Mouse (Mus musculus) kidney, embryonic 14.5 days (tissue): ENCODE data around the gene Coa7. TPM values are rescaled to one million over a fixed set of nuclear protein-coding genes. Genes with fewer than 3 reads are reported as not detected.

Source experiments
- ATAC-seq: fragments of 200-750 bp; cut with Nextera tagmentation; 2 replicates; pipeline ENCODE4 v1.8.0; 2017; ENCODE audit warnings: moderate number of reproducible peaks, mild to moderate bottlenecking, moderate TSS enrichment, moderate library complexity; ENCODE audit not compliant: low FRiP score, low TSS enrichment
- H3K27ac ChIP-seq: fragments of 300-500 bp; sonication (generic); 2 replicates; pipeline ENCODE4 v1.5.1; 2014; ENCODE audit warnings: low read depth, mild to moderate bottlenecking, low read length, moderate library complexity, mixed read lengths
- H3K27me3 ChIP-seq: fragments of 300-500 bp; sonication (generic); 2 replicates; pipeline ENCODE4 v1.6.1; 2014; ENCODE audit warnings: mild to moderate bottlenecking, low read length; ENCODE audit not compliant: control insufficient read depth, insufficient read depth
- H3K36me3 ChIP-seq: fragments of 300-500 bp; sonication (generic); 2 replicates; pipeline ENCODE4 v1.6.1; 2014; ENCODE audit warnings: low read length, mixed read lengths; ENCODE audit not compliant: control insufficient read depth, insufficient read depth
- H3K4me1 ChIP-seq: fragments of 300-500 bp; sonication (generic); 2 replicates; pipeline ENCODE4 v1.6.1; 2014; ENCODE audit warnings: low read length, mixed read lengths; ENCODE audit not compliant: control insufficient read depth, insufficient read depth
- H3K4me2 ChIP-seq: fragments of 300-500 bp; sonication (generic); replicated peaks from 2 replicates; pipeline ENCODE4 v1.6.1; 2014; ENCODE audit warnings: low read depth, mild to moderate bottlenecking, low read length
- H3K4me3 ChIP-seq: fragments of 300-500 bp; sonication (generic); 2 replicates; pipeline ENCODE4 v1.5.1; 2014; ENCODE audit warnings: mild to moderate bottlenecking, low read length
- H3K9ac ChIP-seq: fragments of 300-500 bp; sonication (generic); 2 replicates; pipeline ENCODE4 v1.6.1; 2014; ENCODE audit warnings: low read depth, mild to moderate bottlenecking, low read length, moderate library complexity
- H3K9me3 ChIP-seq: fragments of 300-500 bp; sonication (generic); 2 replicates; pipeline ENCODE4 v1.6.1; 2016; ENCODE audit warnings: low read length; ENCODE audit not compliant: control insufficient read depth
- WGBS: fragments of 180-500 bp; shearing (Covaris S2); extraction: QIAGEN DNeasy Blood & Tissue Kit; methylation state at CpG from one replicate; pipeline ENCODE4 v1.1.7; 2014; 5-methylcytosine and 5-hydroxymethylcytosine counted together
- polyA plus RNA-seq: library from polyadenylated mRNA; unstranded; fragments of >200 nt; fragmentation: Nextera tagmentation; extraction: Ambion mirVana; gene quantifications from 2 replicates; pipeline ENCODE4 v1.2.1, GENCODE M21; 2014

Gene Coa7
- polyA plus RNA-seq, 1 experiment from 2014 or later = 58.1 TPM

GRCm38 (mm10) chr4:108386087-108386486 lies 58.1 kb downstream of the Coa7 start:
- Histone ChIP-seq H3K4me2 (no peak overlapping the region), H3K4me1 (0 out of 2 replicates have a peak, but pooled peaks cover 9% of the 10 kb centered on the region), H3K9me3 (no peaks in the 10 kb centered on the region), H3K4me3 (no peak overlapping the region), H3K36me3 (no peaks in the 10 kb centered on the region), H3K9ac (no peak overlapping the region), H3K27ac (no peak overlapping the region), H3K27me3 (peaks cover 27% of the 10 kb centered on the region)
- 24% methylated on average over 1 of the region's 1 CpGs for WGBS
- ATAC-seq = no peak

- H3K4me1 ChIP-seq = 0 out of 2 replicates have a peak, but pooled peaks cover 9% of the 10 kb centered on the region
- peak overlapping the region; percentile 56; the same call in 1 of the 2 replicates for H3K4me2 ChIP-seq
- ATAC-seq = 0 out of 2 replicates have a peak, but pooled peaks have one; percentile 30
- peaks cover 24% of the 10 kb centered on the region for H3K27me3 ChIP-seq
- no peaks in the 10 kb centered on the region for H3K9me3 ChIP-seq
- peak overlapping the region; percentile 58; the same call in 1 of the 2 replicates for H3K9ac ChIP-seq
- no peak overlapping the region; the same call in 1 of the 2 replicates for H3K4me3 ChIP-seq
- H3K36me3 ChIP-seq = no peaks in the 10 kb centered on the region
- peak overlapping the region; percentile 57; the same call in 1 of the 2 replicates for H3K27ac ChIP-seq
- 30% methylated on average over 4 of the region's 4 CpGs for WGBS
Measured at GRCm38 (mm10) chr4:108387106-108387505, 59.2 kb downstream of the Coa7 start.

GRCm38 (mm10) chr4:108387681-108388253 lies 59.8 kb downstream of the Coa7 start:
- WGBS = 3% methylated on average over 18 of the region's 18 CpGs
- ATAC-seq = peak; percentile 88
- H3K36me3 ChIP-seq = no peaks in the 10 kb centered on the region

GRCm38 (mm10) chr4:108388741-108389140 lies 60.8 kb downstream of the Coa7 start:
- WGBS = 67% methylated on average over 3 of the region's 3 CpGs
- Histone ChIP-seq H3K4me1 (0 out of 2 replicates have a peak, but pooled peaks cover 9% of the 10 kb centered on the region), H3K9ac (no peak overlapping the region), H3K4me3 (no peak overlapping the region), H3K9me3 (no peaks in the 10 kb centered on the region), H3K36me3 (no peaks in the 10 kb centered on the region), H3K27ac (no peak overlapping the region), H3K4me2 (no peak overlapping the region), H3K27me3 (peaks cover 12% of the 10 kb centered on the region)
- ATAC-seq = no peak

More at GRCm38 (mm10) chr4:108387681-108388253, 59.8 kb downstream of the Coa7 start:
- Histone ChIP-seq H3K27me3 (peaks cover 18% of the 10 kb centered on the region), H3K9ac (peak overlapping the region; percentile 58), H3K4me2 (peak overlapping the region; percentile 56), H3K4me1 (0 out of 2 replicates have a peak, but pooled peaks cover 9% of the 10 kb centered on the region), H3K9me3 (no peaks in the 10 kb centered on the region), H3K4me3 (peak overlapping the region; percentile 32), H3K27ac (peak overlapping the region; percentile 88)

GRCm38 (mm10) chr4:108391124-108391523 lies 63.2 kb downstream of the Coa7 start:
- no peak overlapping the region for H3K9ac ChIP-seq
- 78% methylated on average over 5 of the region's 5 CpGs for WGBS
- ATAC-seq = no peak
- H3K4me3 ChIP-seq = no peak overlapping the region
- H3K27ac ChIP-seq = no peak overlapping the region
- H3K4me2 ChIP-seq = no peak overlapping the region
- H3K36me3 ChIP-seq = no peaks in the 10 kb centered on the region
- H3K9me3 ChIP-seq = no peaks in the 10 kb centered on the region
- H3K27me3 ChIP-seq = no peaks in the 10 kb centered on the region
- H3K4me1 ChIP-seq = 0 out of 2 replicates have a peak, but pooled peaks cover 9% of the 10 kb centered on the region

Other genes starting within 250 kb of the Coa7 start
- 0.46 and 1.0 TPM in 2 replicates for gene Podn, start 231.7 kb upstream of the Coa7 start, polyA plus RNA-seq
- 209 and 254 TPM in 2 replicates for gene Scp2, start 183.1 kb upstream of the Coa7 start, polyA plus RNA-seq
- 37.7 and 43.9 TPM in 2 replicates for gene Echdc2, start 162.7 kb upstream of the Coa7 start, polyA plus RNA-seq
- gene Zyg11a, start 110.1 kb upstream of the Coa7 start, polyA plus RNA-seq = 0.37 and 0.61 TPM in 2 replicates
- 9.4 and 17.2 TPM in 2 replicates for gene Zyg11b, start 27.0 kb upstream of the Coa7 start, polyA plus RNA-seq
- 0.92 and 0.96 TPM in 2 replicates for gene Shisal2a, start 55.2 kb downstream of the Coa7 start, polyA plus RNA-seq
- gene Gpx7, start 78.8 kb downstream of the Coa7 start, polyA plus RNA-seq = 52.1 and 56.2 TPM in 2 replicates
- gene Tut4, start 131.3 kb downstream of the Coa7 start, polyA plus RNA-seq = 88.8 and 102 TPM in 2 replicates